Mouse (Mus musculus) mesoderm, embryonic 11.5 days (tissue): ENCODE data around the gene Sult2a6.

Source experiments
- DNase-seq: peaks from one replicate; pipeline ENCODE4 v3.0.0-alpha.2; 2012; ENCODE audit warnings: low read depth, low spot score

Gene Sult2a6

DNA sequence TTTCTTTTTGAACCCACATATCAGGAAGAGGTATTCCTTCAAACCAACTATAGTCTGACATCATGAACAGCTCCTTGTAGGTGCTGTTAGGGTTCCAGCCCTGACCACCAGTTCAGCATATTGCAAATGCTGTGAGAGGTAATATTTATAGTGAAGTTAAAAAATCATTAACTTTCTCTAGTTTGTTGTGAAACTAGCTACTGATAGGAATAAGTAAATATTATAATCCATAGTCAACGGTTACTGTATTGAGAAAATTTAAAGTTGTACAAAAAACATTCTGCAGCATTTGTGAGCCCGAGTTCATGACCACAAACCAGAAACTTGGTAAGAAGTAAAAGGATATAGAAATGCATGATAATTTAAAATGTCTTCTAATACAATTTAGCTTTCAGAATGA, at the start of gene Sult2a6:
Gene Sult2a6 (minus strand): TSS at position 101 of the 400 bp plus-strand sequence.
- DNase-seq, result no peak

- DNase-seq, result no peak
These were observed 39.4 kb downstream of the Sult2a6 start for GRCm38 (mm10) chr7:14215231-14215630.

- no peak for DNase-seq
These were observed 51.3 kb downstream of the Sult2a6 start for GRCm38 (mm10) chr7:14203417-14203816.

GRCm38 (mm10) chr7:14202487-14202886, 52.2 kb downstream of the Sult2a6 start:
- DNase-seq, result no peak
